Mouse (Mus musculus) leukemia stem cell, adult 10-12 weeks (primary cell): ENCODE measurements around the gene U2surp. TPM values are rescaled to one million over a fixed set of nuclear protein-coding genes. Genes with fewer than 3 reads are reported as not detected.

Source experiments
- polyA plus RNA-seq: library from polyadenylated mRNA; stranded (reverse); fragments of >175 nt; gene quantifications from 2 replicates; pipeline ENCODE4 v1.2.3, GENCODE M21; 2012; ENCODE audit warnings: low replicate concordance

Gene U2surp
- 1.1 and 4.8 TPM in 2 replicates for polyA plus RNA-seq

GRCm38 (mm10) chr9:95511472-95512330 is at the start of gene U2surp:
U2surp (minus strand) TSS chr9:95511996.

GRCm38 (mm10) chr9:95559059-95559935 is 47.5 kb upstream of the U2surp start, which contains the start of gene Paqr9:
Paqr9 (plus strand) TSS chr9:95559657.

Other genes starting within 250 kb of the U2surp start
- gene Chst2, start 105.3 kb downstream of the U2surp start, polyA plus RNA-seq, result 0.97 and 1.6 TPM in 2 replicates
- gene Paqr9, start 47.7 kb upstream of the U2surp start, polyA plus RNA-seq, result 37.4 and 70.2 TPM in 2 replicates
- gene Pcolce2, start 125.6 kb upstream of the U2surp start, polyA plus RNA-seq, result 0.28 and 0.60 TPM in 2 replicates
- 0.30 and 0.71 TPM in 2 replicates for gene Trpc1, start 238.4 kb upstream of the U2surp start, polyA plus RNA-seq